Mouse (Mus musculus): Measurements from ENCODE around the gene Rtf1. TPM values are rescaled to one million over a fixed set of nuclear protein-coding genes. Genes with fewer than 3 reads are reported as not detected.
A peak's percentile ranks its signal among the peaks of the same experiment; 100 is the strongest.

The Rtf1 gene
- total RNA-seq, 2 experiments from 2014 or later: 13.4 to 13.8 TPM

DNA sequence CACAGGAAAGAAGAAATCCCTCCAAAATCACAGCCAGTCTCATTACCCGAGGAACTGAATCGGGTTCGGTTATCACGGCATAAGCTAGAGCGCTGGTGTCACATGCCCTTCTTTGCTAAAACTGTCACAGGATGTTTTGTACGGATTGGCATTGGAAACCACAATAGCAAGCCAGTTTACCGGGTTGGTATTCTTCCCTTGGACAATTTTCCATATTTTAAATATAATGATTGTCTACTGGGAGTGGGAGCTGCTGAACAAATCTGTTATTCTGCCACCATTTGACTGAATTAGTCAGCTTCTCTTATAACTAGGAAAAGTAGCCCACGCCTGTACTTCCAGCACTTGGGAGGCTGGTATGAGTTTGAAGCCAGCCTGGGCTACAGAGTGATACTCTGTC, 46.2 kb downstream of the Rtf1 start:
- no peak for ATAC-seq (replicated peaks; ENCODE audit: low FRiP score, poor library complexity, severe bottlenecking)

DNA sequence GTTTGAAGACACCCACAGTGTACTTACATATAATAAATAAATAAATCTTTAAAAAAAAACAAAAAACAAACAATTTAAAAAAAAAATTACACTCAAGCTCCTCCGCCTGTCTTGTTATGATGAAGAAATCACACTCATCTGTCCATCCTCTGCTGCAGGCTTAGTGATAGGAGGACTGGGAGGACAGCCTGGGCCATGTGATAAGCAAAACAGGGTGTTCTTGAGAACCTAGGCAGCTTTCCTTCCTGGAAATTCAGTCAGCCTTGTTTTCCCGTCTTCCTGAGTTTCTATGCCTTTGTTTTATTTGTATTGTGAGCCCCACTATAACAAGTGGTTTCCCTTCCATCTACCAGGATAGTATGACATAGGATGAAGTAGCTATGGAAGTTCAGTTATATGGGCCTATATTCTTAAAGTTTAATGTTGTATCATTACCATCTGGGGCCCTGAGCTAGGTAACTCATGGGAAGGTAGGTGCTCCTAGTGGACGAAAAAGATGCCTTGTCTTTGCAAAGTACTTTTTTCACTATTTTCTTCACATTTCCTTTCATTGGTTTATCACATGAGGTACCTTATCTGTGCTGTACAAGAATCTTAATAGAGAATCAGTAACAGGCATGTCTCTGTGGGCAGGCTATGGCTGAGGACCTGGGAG, 53.0 kb downstream of the Rtf1 start:
- no peak; the same call in 1 of the 2 replicates for ATAC-seq (replicated peaks; ENCODE audit: low FRiP score, poor library complexity, severe bottlenecking)

DNA sequence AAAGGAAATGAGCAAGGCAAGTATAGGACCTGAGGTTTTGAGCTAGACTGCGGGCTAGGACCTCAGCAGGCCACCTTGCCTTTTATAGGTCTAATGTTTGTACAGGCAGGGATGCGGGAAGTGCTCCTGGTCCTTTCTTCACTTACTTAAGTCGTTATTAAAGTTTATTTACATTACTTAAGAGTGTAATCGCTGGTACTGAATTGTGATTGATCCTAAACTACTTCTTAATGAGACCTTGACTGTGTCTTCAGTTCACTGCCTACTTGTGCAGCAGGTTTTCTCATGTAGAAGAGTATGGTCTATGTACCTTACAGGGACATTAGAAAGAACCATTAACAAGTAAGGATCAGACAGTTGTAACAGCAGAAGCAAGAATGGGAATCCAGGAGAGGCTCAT, 55.9 kb downstream of the Rtf1 start:
- ATAC-seq (replicated peaks; ENCODE audit: low FRiP score, poor library complexity, severe bottlenecking): no peak

DNA sequence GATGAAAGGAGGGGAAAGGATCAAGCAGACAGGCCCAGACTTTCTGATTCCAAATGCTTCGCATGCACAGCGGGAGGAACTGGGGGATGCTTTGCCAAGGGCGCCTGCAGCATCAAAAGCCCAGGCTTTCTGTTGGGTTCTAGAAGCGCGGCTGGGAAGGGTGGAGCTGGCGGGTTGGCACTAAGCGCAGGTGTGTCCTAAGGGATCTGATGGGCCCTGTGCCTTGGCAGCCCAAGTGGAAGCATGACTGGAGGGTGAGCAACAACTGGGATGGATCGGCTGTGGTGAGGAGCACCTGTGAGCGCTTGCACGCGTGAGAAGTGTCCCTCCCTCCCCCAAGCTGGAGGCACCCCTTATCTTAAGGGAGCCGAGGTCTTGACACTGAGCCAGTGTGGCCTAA, 62.3 kb downstream of the Rtf1 start:
- ATAC-seq (replicated peaks; ENCODE audit: low FRiP score, poor library complexity, severe bottlenecking): no peak

DNA sequence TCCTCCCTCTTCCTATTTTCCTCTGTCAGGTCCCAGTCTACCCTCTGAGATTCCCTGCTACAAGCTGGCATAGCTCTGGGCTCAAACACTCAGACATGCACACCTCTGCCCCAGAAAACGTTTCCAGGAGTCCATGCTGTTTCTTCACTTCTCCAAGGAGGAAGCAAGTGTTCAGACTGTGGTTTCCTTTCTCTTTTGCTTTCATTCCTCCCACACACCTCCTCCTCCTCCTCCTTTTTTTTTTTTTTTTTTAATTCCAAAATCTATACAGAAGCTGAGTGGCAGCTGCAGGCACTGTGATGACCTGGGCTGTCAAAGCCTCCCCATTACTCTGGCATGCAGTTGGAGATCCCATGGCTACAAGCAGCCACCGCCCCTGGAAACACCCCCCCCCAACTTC, 65.7 kb downstream of the Rtf1 start:
- no peak for ATAC-seq (replicated peaks; ENCODE audit: low FRiP score, poor library complexity, severe bottlenecking)

DNA sequence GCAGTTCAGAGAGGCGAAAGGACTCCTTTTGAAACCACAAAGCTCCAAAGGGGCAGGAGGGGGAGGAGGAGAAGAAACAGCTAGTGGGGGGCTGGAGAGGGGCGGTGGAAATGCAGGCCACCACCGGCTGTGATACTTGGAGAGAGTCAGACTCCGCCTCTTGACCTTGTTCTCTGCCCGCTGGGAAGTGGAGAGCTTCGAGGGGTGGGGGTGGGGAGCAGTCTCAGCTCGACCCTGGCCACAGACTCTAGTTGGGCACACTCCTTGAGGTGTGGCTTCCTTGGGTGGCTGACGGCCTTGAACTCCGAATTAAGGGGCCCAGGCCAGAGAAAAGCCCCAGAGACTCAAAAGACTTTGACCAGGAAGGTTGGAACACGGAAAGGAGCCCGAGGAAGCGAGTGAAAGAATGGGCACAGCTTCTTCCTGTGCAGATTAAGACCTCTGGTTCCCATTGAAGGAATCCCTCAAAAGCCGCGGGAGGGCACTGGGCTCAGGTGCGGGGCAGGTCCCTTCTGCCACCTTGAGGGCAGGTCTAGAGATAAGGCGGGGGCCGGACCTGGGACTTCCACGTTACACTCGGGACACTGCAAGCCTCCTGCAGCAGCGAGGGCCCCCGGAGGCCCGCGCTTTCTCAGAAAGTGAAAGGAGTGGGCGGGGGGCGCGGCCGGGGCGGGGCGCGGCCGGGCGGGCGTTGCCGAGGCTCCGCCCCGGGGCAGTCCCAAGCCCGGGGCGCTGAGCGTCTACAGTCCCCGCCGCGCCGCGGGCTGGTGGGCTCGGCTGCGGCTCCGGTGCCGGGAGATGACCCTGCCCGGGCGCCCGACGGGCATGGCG, 66.9 kb downstream of the Rtf1 start, which contains the start of gene Itpka:
Itpka (plus strand) TSS at position 757 of the 831 bp plus-strand sequence.
- ATAC-seq (replicated peaks; ENCODE audit: low FRiP score, poor library complexity, severe bottlenecking): no peak

DNA sequence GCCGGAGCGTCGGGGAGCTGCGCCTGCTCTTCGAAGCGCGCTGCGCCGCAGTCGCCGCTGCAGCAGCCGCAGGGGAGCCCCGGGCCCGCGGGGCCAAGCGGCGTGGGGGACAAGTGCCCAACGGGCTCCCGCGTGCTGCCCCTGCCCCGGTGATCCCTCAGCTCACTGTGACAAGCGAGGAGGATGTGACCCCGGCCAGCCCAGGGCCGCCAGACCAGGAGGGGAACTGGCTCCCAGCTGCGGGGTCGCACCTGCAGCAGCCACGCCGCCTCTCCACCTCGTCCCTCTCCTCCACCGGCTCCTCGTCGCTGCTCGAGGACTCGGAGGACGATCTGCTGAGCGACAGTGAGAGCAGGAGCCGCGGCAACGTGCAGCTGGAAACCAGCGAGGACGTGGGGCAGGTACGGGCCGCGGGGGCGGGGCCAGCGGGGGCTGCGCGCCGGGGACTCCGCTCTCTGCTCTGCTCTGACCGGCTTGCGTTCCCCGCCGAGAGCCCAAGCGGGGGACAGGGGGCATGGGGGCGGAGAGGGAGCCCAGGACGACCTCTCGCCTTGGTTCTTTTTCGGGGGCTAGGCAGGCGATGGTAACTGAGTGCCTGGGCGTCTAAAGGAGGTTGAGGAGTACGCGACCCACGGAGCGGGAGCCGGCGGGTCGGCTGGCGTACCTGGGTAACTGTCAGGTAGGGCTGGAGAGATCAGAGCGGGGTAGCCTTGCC, 67.8 kb downstream of the Rtf1 start:
- no peak for ATAC-seq (replicated peaks; ENCODE audit: low FRiP score, poor library complexity, severe bottlenecking)

DNA sequence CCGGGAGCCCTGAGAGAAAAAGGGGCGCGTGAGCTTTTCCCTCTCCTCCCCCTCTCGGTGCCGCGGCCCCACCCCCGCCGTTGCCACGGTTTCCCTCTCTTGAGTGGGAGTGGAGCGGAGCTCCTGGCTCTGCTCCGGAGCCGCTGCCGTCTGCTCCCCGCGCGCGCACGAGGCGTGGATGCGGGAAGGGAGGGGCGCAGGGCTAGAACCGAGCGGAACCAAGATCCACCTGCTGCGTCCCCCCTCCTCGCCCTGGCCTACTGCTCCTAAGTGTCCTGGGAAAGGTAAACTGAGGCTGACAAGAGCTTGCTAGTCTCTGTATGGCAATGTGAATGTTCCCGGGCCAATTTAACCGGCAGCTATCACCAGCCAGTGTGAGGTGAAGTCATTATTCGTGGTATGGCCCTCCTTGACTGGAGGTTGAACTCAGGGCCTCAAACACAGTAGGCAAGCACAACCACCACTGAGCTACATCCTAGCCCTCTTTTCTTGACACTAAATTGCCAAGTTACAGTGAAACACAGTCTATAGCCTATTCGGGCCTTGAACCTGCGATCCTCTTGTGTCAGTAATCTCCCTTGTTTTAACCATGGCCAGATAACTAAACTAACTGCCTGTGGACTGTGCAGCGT, 68.4 kb downstream of the Rtf1 start:
- ATAC-seq (replicated peaks; ENCODE audit: low FRiP score, poor library complexity, severe bottlenecking): no peak

DNA sequence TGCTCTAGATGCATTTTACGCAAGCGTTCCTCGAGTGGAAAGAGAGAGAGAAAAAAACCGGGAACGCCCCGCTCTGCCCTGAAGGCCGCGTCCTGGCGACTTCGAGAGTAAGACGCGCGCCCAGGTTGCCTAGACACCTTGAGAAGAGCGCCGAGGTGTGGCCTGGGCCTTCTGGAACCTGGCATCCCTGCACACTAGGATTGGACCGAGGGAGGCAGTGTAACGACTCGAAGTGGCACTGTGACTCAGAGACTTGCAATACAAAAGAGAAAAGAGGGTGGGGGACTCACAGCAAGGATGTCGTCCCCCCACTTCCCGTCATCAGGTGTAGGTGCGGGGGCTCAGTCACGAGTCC, 68.9 kb downstream of the Rtf1 start:
- no peak for ATAC-seq (replicated peaks; ENCODE audit: low FRiP score, poor library complexity, severe bottlenecking)

DNA sequence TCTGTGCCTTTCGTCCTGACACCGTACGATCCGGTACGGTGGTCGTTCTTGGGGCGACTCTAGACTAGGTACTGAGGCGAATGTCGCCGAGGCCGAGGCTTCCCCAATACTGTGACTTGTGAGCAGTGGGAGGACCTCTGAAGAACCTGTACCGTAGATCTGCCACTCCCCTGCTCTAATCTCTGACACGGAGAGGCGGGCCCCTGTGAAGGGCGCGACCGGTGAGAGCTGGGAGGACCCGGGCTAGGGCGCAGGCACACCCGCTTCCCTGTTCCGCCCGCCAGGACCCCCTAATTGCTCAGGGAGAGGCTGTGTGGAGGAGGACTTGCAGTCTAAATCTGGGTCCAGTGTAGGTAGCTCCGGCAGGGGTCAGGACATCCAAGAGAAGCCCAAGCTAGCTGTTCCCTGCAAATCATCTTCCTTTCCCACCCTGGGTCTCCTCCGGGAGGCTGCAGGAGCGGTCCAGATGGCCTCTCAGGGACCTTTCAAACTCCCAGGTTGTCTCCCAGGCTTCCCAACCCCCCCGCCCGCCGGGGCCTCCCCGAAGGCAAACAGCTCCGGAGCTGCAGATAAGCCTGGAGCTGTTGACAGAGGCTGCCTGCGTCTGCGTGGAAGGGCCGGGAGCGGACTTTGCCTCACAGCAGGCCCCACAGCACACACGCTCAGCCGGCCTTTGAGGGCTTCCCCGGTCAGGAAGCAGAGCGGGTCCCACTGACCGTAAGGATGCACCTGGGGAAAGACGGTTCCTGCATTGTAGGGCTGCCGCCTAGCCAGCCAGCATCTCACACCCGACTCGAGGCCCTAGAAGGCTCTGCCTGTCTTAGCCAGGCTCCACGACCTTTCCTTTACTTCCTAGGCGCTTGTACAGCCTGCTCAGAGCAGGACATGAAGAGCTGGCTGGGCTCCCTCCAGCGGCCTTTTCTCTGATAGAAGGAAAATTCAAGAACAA, 69.6 kb downstream of the Rtf1 start:
- ATAC-seq (replicated peaks; ENCODE audit: low FRiP score, poor library complexity, severe bottlenecking): 0 out of 2 replicates have a peak, but pooled peaks have one; percentile 24

DNA sequence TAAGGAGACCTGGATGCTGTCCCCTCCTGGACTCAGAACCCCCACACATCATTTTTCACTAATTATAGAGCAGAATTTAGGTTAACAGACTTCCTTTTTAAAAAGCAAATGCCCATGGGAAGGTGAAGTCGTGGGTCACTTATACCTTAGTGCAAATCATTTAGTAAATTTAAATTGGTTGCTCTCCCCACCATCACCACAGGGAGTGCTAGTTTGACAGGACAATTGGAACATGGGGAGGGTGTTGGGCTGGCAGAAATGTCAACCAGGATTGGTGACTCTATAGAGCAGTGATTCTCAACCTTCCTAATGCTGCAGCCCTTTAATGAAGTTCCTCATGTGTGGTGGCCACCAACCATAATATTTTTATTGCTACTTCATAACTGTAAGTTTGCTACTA, 70.4 kb downstream of the Rtf1 start:
- ATAC-seq (replicated peaks; ENCODE audit: low FRiP score, poor library complexity, severe bottlenecking): no peak

DNA sequence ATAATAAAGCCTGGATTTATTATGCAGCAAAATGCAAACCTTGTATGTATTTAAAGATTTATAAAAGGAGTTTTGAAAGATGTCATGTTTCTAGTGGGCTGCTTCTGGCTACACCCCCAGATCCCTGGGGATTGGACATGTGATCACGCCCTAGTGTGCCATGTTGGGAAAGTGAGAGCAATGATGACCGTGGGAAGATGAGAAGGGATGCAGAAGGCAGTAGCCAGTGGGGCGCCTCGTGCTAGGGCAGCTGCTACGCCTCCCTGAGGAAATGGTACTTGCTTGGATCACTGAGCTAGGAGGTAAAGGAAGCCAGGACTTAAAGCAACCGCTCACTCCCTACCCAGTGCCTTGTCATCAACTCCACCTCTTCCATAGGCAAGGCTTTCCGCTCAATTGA, 72.7 kb downstream of the Rtf1 start:
- no peak for ATAC-seq (replicated peaks; ENCODE audit: low FRiP score, poor library complexity, severe bottlenecking)

DNA sequence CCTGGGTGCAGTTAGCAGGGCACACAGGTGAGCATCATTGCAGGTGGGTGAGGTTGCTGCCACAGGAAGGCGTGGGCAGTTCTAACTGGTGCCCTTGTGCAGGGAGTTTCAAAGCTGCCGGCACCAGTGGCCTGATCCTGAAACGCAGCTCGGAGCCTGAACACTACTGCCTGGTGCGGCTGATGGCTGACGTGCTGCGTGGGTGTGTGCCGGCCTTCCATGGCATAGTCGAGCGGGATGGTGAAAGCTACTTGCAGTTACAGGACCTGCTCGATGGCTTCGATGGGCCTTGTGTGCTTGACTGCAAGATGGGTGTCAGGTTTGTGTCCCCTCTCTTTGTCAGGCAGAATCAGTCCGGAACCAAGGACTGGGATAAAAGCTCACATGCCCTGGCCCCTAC, 74.4 kb downstream of the Rtf1 start:
- no peak for ATAC-seq (replicated peaks; ENCODE audit: low FRiP score, poor library complexity, severe bottlenecking)

DNA sequence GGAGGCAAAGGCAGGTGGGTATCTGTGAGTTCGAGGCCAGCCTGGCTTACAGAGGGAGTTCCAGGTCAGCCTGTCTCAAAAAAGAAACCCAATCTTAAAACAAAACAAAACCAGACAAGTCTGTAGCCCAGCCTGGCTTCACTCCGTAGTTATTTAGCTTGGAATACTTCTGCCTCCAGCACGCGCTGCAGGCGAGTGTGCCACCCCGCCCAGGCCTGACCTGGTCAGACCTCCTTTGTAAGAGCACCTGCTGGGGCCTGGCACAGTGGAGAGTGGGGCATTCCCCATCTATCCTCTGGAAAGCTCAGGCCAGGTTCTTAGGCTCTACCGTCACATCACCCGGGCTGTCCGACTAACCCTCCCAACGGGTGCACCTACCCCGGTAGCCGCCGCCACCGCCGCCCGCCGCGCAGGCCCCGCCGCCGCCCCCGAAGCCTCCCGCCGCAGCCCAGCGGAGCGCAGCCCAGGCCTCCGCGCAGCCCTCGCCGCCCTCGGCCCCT, 82.8 kb downstream of the Rtf1 start:
- no peak for ATAC-seq (replicated peaks; ENCODE audit: low FRiP score, poor library complexity, severe bottlenecking)

DNA sequence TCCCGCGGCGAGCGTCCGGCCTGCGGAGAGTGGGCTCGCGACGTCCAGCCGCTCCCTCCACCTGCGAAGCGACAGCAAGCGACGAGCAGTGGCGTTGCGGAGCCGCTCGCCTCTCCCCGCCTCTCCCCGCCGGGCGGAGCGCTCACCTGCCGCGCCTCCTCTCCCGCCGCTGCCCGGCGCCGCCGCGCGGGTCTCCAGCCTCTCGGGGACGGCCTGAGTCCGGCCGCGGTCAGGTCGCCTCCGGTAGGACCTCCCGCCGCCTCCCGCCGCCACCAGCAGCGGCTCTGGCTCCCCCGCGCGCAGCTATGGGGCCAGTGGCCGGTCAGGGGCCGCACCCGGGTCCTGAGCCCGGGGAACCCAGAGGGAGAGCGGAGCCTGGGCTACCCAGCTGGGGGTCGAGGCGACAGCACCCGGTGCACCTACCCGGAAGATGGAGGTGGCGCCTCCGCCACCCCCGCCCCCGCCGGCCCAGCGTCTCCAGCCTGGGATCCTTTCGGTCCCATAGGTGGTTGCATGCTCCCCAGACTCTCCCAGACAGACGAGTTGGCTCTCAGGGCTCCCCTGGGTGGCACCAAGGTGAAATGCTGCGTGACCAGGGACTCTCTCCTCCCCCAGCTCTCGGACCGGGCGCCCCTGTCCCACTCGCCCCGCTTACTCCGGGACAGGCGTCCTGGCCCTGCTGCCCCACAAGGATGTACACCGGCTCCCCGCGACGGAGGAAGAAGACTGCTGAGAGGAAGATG, 83.4 kb downstream of the Rtf1 start:
- ATAC-seq (replicated peaks; ENCODE audit: low FRiP score, poor library complexity, severe bottlenecking): 0 out of 2 replicates have a peak, but pooled peaks have one; percentile 21

DNA sequence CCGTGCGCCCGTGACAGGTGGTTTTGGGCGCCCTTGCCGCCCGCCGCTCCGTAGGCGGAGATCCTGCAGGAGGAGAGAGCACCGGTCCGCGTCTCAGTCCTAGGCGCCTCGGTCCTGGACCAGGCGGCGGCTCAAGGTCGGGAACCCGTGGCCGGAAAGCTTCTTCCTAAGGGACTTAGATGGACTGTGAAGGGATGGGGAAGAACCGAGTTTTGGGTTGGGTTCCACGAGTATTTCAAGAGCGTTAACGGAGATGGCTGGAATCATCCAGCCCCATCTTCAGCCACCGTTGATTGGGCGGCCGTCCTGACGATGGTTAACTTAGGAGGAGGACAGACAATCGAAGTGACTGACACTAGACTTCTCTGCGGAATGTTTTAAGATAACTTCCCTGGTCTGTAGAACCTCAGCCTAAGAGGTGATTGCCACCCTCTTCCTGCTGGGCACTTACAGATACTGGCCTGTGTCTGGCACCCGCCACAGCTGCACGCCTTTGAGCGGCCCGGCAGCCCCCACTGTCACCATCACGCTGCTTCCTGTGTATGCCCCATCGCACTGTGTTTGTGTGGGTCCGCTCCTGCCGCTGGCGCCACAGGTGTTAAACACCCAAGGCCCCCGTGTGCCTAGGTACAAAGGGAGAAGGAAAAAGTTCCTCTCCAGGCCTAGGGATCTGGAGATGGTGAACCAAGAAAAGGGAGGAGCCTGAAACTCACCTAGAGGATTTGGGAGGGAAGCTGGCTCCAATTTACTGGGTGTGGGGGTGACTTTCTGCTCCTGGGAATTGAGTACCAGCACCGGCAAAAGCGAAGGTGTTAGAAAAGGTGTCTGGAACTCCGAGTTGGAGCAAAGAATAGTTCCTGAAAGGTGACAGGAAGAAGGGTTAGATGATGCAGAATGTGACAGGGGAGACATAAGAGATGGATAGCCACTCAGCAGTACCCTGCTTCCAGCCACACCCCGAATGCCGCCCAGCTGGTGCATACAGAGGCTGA, 84.3 kb downstream of the Rtf1 start:
- 0 out of 2 replicates have a peak, but pooled peaks have one; percentile 24 for ATAC-seq (replicated peaks; ENCODE audit: low FRiP score, poor library complexity, severe bottlenecking)

DNA sequence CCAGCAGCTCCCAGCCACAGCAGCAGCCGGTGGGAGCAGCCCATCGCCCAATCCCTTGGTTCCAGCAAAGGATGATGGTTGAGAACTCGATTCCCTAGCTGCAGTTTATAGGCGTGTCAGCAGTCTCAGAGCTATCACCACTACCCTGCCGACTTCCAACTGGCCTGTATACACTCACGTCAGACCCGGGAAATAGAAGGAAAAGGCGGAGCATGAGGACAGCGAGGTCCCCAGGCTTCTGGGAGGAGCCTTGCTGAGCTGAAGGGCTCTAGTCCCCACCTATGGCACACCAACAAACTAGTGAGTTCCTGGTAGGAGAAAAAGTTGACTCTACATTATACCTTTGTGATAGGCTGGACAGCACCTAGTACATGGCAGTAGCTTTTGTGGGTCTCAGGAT, 85.4 kb downstream of the Rtf1 start, which contains the start of gene Ltk:
Ltk (minus strand) TSS at position 181 of the 400 bp plus-strand sequence.
- ATAC-seq (replicated peaks; ENCODE audit: low FRiP score, poor library complexity, severe bottlenecking): no peak

Data from erythroblast, adult 5-6 weeks (primary cell).